Mouse (Mus musculus) ovary, adult 18-20 months (tissue): ENCODE data around the gene Sipa1l2.
A peak's percentile ranks its signal among the peaks of the same experiment; 100 is the strongest.
"Not testable (repeated sequence)": the region's sequence is repeated elsewhere in the genome, so short reads cannot be mapped to it uniquely, and the experiment has no call there.

Experiments used
- DNase-seq: peaks from one replicate; pipeline ENCODE4 v3.0.0; 2022; ENCODE audit warnings: low spot score, mixed read lengths

Sipa1l2 gene

DNA sequence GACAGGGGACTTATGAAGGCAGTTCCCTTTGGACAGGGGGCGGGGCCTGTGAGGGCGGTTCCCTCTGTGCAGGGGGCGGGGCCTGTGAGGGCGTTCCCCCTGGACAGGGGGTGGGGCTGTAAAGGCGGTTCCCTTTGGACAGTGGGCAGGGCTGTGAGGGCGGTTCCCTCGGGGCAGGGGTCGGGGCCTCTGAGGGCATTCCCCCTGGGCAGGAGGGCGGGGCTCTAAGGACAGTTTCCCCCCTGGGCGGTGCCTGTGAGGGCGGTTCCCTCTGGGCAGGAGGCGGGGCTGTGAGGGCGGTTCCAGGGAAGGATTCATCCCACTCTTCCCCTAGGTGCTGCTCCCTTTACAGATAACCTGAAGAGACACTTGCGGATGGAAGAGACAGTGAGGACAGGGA, 171.6 kb downstream of the Sipa1l2 start:
- no peak for DNase-seq

DNA sequence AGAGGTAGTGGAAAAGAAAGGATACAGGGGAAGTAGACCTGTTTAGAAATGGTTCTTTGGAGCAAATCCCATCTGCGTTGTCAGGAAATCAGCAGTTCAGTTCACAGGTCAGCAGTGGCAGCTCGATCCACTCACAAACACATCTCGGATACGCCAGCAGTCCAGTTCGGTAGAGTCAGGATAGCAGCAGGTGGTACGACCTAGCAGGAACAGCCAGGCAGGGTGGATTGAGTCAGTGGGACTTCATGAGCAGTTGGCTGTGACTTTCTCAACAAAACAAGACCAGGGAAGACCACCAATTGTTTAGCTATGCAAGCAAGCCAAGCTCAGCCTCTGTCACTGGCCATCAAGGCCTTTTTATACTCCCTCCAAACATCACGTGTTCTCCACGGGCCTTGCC, 173.9 kb downstream of the Sipa1l2 start:
- not testable (repeated sequence) for DNase-seq

- no peak for DNase-seq
These were observed 174.6 kb downstream of the Sipa1l2 start for GRCm38 (mm10) chr8:125395032-125395431.

DNA sequence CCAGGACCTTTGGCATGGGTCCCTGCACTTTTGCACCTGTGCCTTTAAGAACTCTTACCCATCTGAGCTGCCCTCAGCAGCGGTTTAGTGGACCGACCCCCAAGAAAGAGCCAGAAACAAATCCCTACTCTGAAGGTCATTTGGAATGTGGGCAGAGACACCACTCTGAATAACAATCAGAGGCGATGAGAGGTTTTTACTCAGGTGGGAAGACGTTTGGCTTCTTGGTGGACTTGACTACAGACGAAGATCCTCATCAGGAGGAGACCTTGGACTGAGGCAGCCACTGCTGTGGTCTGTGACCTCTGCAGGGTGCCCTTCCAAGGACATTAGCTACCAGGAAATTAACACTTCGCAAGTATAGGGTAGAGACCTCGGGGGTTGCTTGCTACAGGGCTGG, 177.9 kb downstream of the Sipa1l2 start:
- no peak for DNase-seq

GRCm38 (mm10) chr8:125391271-125391670, 178.3 kb downstream of the Sipa1l2 start:
- DNase-seq: no peak

GRCm38 (mm10) chr8:125390506-125390895, 179.1 kb downstream of the Sipa1l2 start:
- no peak for DNase-seq

DNA sequence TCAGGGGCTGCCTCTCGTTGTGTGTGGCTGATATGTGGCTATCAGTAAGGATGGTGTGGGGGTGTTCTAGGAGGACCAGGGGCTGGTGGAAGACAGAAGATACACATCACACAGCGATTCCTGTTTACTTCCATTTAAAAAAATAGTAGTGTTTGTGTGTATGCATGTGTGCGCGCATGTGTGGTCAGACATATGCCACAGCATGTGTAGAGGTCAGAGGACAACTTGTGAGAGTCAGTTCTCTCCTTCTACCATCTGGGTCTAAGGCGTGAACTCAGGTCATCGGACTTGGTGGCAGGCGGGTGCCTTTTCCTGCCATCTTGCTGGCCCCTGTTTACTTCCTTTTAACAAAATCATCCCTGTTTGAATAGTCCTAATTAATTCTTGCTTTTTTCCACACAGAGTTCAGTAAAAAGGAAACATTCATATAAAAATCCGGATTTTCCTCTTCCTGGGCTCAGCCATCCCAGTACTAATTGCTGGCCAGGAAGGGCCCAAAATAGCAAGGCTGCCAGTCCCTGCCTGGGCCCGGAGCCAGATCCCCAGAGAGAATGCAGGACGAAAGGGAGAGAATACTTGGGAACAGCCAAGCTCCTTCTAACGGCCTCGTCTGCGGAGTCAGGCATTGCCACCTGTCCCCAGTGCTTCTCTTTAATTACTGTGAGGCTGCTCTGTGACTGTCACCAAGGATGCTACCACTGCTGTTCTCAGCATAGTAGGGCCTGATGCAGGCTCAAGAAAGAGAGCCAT, 179.7 kb downstream of the Sipa1l2 start:
- peak; percentile 52 for DNase-seq

GRCm38 (mm10) chr8:125389280-125389679, 180.3 kb downstream of the Sipa1l2 start:
- DNase-seq: no peak

GRCm38 (mm10) chr8:125388404-125389180, 181.0 kb downstream of the Sipa1l2 start:
- DNase-seq: no peak

DNA sequence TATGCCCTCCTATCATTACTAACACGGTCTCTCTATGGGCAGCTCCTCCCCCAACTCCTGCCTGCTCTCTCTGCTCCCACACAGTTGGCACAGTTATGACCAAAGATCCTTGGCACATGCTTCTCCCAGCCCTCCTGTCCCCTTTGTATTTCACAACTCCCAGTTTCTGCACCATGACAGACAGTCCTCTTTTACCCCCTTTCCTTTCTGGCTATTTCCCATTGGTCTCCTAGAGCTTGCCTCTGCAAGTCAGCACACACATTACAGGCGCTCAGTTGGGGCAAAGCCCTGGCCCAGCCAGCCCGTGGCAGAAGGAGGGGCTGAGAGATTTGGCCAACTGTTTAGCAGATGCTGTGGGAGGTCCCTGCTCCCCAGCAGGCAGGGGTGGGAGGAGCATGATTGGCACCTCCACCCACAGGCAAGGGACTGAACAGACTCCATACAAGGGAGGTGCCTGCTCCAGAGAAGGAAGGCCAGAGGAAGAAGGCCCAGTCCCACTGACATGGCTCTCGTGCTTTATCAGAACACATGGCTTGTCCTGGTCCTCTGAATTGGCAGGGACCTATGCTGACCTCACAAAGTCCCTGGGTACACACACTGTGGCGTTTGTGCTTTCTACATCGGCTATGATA, 184.0 kb downstream of the Sipa1l2 start:
- DNase-seq: peak; percentile 77

GRCm38 (mm10) chr8:125384551-125385183, 184.9 kb downstream of the Sipa1l2 start:
- DNase-seq: peak; percentile 52

DNA sequence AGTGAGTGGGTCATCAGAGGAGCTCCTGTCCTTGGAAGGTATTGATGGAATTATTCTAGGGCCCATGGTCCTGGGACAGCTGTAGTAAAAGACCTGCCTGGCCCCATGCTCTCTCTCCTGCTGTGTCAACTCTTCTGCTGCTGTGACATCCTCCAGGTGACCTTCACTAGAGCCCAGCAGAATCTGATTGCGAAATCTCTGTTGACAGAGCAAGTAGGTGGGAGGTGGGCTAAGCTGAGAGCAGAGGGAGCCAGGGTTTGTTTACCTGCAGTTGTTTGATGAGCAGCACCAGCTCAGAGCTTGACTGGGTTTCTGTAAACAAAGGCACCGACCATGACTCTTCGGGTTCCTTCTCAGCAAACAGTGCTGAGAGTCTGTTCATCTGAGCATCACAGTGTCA, 187.9 kb downstream of the Sipa1l2 start:
- DNase-seq: no peak

DNA sequence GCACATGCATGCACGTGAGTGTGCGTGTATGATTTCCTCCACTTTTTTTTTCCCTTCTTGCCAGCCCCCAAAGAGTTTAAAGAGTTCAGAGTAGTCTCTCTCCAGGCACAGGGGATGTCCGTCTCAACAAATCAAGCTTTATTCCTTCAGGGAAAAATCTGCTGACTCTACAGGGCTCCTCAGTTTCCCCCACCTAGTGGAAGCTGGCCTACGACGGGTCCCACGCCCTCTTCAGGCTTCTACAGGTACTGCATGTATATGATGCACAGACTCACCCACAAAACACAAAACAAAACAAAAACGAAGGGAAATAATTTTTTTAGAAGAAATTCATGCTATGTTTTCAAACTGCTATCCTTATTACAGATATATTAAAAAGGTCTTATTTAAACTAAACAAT, 189.7 kb downstream of the Sipa1l2 start:
- DNase-seq: no peak

- no peak for DNase-seq
These were observed 190.5 kb downstream of the Sipa1l2 start for GRCm38 (mm10) chr8:125379156-125379555.

- DNase-seq: no peak
These were observed 191.9 kb downstream of the Sipa1l2 start for GRCm38 (mm10) chr8:125377704-125378103.

- no peak for DNase-seq
These were observed 193.2 kb downstream of the Sipa1l2 start for GRCm38 (mm10) chr8:125376448-125376845.

GRCm38 (mm10) chr8:125375659-125376447, 193.8 kb downstream of the Sipa1l2 start:
- DNase-seq: no peak

DNA sequence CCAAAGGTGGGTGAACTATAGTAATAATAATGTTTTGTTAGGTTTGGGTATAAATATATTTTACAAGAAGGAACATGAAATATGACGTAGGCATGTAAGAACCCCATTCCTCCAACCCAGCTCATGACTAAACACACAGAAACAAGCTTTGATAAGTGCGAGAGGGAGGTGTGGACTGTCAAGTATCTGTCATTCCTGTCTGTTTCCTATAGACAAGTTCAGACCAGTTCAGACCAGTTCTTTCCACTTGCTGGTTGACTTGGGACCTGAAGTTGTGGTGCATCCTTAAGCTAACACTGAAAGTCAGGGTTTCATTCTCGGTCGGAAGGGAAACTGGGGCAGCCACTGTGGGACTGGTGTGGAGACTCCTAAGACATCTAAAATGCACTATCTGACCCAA, 197.0 kb downstream of the Sipa1l2 start:
- DNase-seq: no peak

DNA sequence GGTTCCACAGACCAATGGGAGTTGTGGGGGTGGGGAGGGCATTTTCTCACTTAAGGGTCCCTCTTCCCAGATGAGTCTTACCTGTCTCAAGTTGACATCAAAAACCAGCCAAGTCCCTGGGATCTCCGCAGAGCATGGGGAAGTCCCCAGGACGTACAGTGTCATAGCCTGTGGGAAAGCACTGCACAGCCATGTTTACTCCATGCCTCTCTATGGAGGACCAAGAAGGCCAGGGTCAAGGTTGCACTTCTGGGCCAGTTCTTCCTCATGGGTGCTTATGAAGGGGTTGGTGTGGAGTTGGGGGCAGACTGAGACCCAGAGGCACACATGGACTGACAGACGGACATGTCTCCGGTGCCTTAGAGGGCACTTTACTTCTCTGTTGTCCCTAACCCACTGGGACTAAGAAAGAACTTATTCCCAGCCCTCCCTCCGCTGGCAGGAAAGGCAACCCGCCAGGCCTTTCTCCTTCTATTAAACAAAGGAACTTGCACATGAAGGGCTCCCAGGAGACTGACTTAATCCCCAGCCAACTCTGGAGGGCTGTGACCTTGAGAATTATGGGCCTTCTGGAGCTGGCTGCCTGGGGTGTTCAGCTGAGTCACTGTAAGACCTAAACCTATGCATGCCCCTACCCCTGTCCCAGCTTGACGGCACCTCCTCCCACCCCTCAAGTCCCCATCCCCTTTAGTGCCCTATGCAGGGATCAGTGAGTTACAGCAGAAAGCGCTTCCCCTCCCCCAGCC, 199.9 kb downstream of the Sipa1l2 start:
- peak; percentile 73 for DNase-seq

GRCm38 (mm10) chr8:125368341-125369035, 201.1 kb downstream of the Sipa1l2 start:
- DNase-seq: no peak
